Mouse (Mus musculus): ENCODE data around the gene Otulin. TPM values are rescaled to one million over a fixed set of nuclear protein-coding genes. Genes with fewer than 3 reads are reported as not detected.

Otulin gene
- total and polyA plus RNA-seq, 3 experiments = 65.5 to 70.6 TPM; not detected in 1

- no peaks in the 10 kb centered on the region for H3K9me3 ChIP-seq (replicated peaks; ENCODE audit: insufficient read depth, low read length)
- no peaks in the 10 kb centered on the region for H3K79me2 ChIP-seq (ENCODE audit: control insufficient read depth, insufficient read depth, low read length, poor library complexity)
- DNase-seq (ENCODE audit: low read depth, low spot score) = no peak
- H3K27me3 ChIP-seq (ENCODE audit: control insufficient read depth in 1 of 2, insufficient read depth in 2 of 2, low read length in 2 of 2) = no peaks in the 10 kb centered on the region
- H3K9ac ChIP-seq (ENCODE audit: control insufficient read depth, low read depth, low read length, poor library complexity, severe bottlenecking) = no peak overlapping the region
- H3K36me3 ChIP-seq (ENCODE audit: control insufficient read depth in 1 of 2, insufficient read depth in 2 of 2, low read length in 2 of 2) = peaks cover 2 to 18% of the 10 kb centered on the region in 2 experiments; a peak in 3 of 4 replicates
- TF ChIP-seq TAL1 (IDR thresholded peaks at IDR 0.05; ENCODE audit: low read length) (no peak), MAZ (IDR thresholded peaks at IDR 0.05; ENCODE audit: low read depth, low read length) (no peak), MEF2A (IDR thresholded peaks at IDR 0.05; ENCODE audit: extremely low read depth, insufficient replicate concordance, low read depth, low read length, poor library complexity, severe bottlenecking) (no peak), MYC (IDR thresholded peaks at IDR 0.05; ENCODE audit: low read depth, low read length) (no peak), ZMIZ1 (IDR thresholded peaks at IDR 0.05; ENCODE audit: low read depth, low read length) (no peak), CTCF (IDR thresholded peaks at IDR 0.05 in 2 of 3, conservative IDR thresholded peaks at IDR 0.05 in 1 of 3; ENCODE audit: control insufficient read depth in 1 of 3, insufficient read depth in 1 of 3, low read depth in 2 of 3, low read length in 3 of 3, poor library complexity in 1 of 3, severe bottlenecking in 1 of 3) (no peak), MAX (IDR thresholded peaks at IDR 0.05; ENCODE audit: low read length) (no peak), RAD21 (IDR thresholded peaks at IDR 0.05; ENCODE audit: low read depth, low read length) (no peak), BHLHE40 (IDR thresholded peaks at IDR 0.05; ENCODE audit: borderline replicate concordance, low read depth, low read length) (no peak), POLR2AphosphoS2 (IDR thresholded peaks at IDR 0.05; ENCODE audit: low read length) (no peak), E2F4 (IDR thresholded peaks at IDR 0.05; ENCODE audit: borderline replicate concordance, low read depth, low read length) (no peak), CHD2 (IDR thresholded peaks at IDR 0.05; ENCODE audit: low read length) (no peak), ZC3H11A (IDR thresholded peaks at IDR 0.05; ENCODE audit: low read depth, low read length) (no peak), HCFC1 (IDR thresholded peaks at IDR 0.05; ENCODE audit: low read depth, low read length) (no peak), GABPA (IDR thresholded peaks at IDR 0.05; ENCODE audit: low read depth, low read length) (no peak), SIN3A (IDR thresholded peaks at IDR 0.05; ENCODE audit: low read length) (no peak), ZKSCAN1 (IDR thresholded peaks at IDR 0.05; ENCODE audit: low read depth, low read length) (no peak), MXI1 (IDR thresholded peaks at IDR 0.05; ENCODE audit: low read depth, low read length) (no peak), ELF1 (IDR thresholded peaks at IDR 0.05; ENCODE audit: low read depth, low read length) (no peak), POLR2AphosphoS5 (IDR thresholded peaks at IDR 0.05; ENCODE audit: borderline replicate concordance, low read depth, low read length) (no peak)
- H3K4me3 ChIP-seq (ENCODE audit: control insufficient read depth in 1 of 2, insufficient read depth in 1 of 2, low read depth in 2 of 2, low read length in 2 of 2) = no peak overlapping the region
- no peaks in the 10 kb centered on the region for H3K4me1 ChIP-seq (ENCODE audit: control insufficient read depth in 1 of 2, insufficient read depth in 2 of 2, low read length in 2 of 2)
- H3K27ac ChIP-seq (ENCODE audit: control insufficient read depth, low read depth, low read length) = no peak overlapping the region
Observed at GRCm38 (mm10) chr15:27598786-27599385, 31.6 kb downstream of the Otulin start.

- Histone ChIP-seq H3K36me3 (ENCODE audit: control insufficient read depth in 1 of 2, insufficient read depth in 2 of 2, low read length in 2 of 2) (peaks cover 2 to 15% of the 10 kb centered on the region in 2 experiments; a peak in 3 of 4 replicates), H3K9ac (ENCODE audit: control insufficient read depth, low read depth, low read length, poor library complexity, severe bottlenecking) (no peak overlapping the region), H3K27me3 (ENCODE audit: control insufficient read depth in 1 of 2, insufficient read depth in 2 of 2, low read length in 2 of 2) (no peaks in the 10 kb centered on the region), H3K79me2 (ENCODE audit: control insufficient read depth, insufficient read depth, low read length, poor library complexity) (no peaks in the 10 kb centered on the region), H3K4me1 (ENCODE audit: control insufficient read depth in 1 of 2, insufficient read depth in 2 of 2, low read length in 2 of 2) (no peaks in the 10 kb centered on the region), H3K9me3 (replicated peaks; ENCODE audit: insufficient read depth, low read length) (no peaks in the 10 kb centered on the region), H3K27ac (ENCODE audit: control insufficient read depth, low read depth, low read length) (no peak overlapping the region), H3K4me3 (ENCODE audit: control insufficient read depth in 1 of 2, insufficient read depth in 1 of 2, low read depth in 2 of 2, low read length in 2 of 2) (no peak overlapping the region)
- TF ChIP-seq MYC (IDR thresholded peaks at IDR 0.05; ENCODE audit: low read depth, low read length) (no peak), HCFC1 (IDR thresholded peaks at IDR 0.05; ENCODE audit: low read depth, low read length) (no peak), MAFK (IDR thresholded peaks at IDR 0.05; ENCODE audit: borderline replicate concordance, low read depth, low read length) (no peak), ZC3H11A (IDR thresholded peaks at IDR 0.05; ENCODE audit: low read depth, low read length) (no peak), POLR2A (IDR thresholded peaks at IDR 0.05; ENCODE audit: control insufficient read depth in 1 of 2, insufficient read depth in 1 of 2, low read depth in 1 of 2, low read length in 2 of 2, poor library complexity in 1 of 2) (no peak), RCOR1 (IDR thresholded peaks at IDR 0.05; ENCODE audit: low read depth, low read length) (no peak)
- DNase-seq (ENCODE audit: low read depth, low spot score) = no peak
Observed at GRCm38 (mm10) chr15:27597516-27597915, 33.0 kb downstream of the Otulin start.

Data from MEL (cell line).